Mouse (Mus musculus): ENCODE data around the gene Cmas. TPM values are rescaled to one million over a fixed set of nuclear protein-coding genes. Genes with fewer than 3 reads are reported as not detected.

The Cmas gene
- 154 and 158 TPM in 2 replicates for polyA plus RNA-seq (2015; fragmentation: Nextera tagmentation; extraction: Ambion mirVana)

DNA sequence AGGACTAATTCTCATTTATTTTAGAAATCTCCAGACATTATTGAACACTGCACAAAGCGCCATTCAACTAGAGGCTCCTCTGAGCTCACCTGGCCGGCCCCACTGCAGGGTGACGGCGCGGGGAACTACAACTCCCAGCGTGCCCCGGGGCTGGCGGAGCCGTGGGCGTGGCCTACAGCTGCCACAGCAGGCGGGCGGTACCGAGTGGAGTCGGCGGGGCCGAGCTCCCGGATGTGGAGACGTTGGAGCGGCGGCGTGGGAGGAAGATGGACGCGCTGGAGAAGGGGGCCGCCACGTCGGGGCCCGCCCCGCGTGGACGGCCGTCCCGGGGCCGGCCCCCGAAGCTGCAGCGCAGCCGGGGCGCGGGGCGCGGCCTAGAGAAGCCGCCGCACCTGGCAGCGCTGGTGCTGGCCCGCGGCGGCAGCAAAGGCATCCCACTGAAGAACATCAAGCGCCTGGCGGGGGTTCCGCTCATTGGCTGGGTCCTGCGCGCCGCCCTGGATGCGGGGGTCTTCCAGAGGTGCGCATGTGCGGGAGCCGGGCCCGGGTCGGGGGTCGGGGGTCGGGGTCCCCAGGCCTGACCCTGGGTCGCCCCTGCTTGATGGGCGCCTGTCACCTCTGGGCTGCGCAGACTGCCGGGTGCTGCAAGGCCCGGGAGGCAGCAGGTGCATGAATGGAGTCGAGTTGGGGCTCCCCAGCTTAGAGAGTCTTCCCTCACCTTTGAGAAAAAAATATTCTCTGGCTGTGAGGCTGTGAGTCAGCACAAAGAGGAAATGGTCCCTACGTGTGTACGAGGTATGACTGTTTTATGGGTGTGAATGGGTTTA is at the start of gene Cmas:
Cmas (plus strand) TSS at position 180 of the 827 bp plus-strand sequence.
- DNase-seq (peak; percentile 89), ATAC-seq (ENCODE audit: low read depth) (peak; percentile 90)
- H3K4me2 ChIP-seq = peak within 1 kb of the TSS; percentile 73
- peaks cover 35% of the 10 kb centered on the region for H3K36me3 ChIP-seq
- peak within 1 kb of the TSS; percentile 99 for H3K27ac ChIP-seq
- under 1% methylated on average over 66 of the region's 68 CpGs for WGBS (ENCODE audit: insufficient replicate concordance)
- H3K4me3 ChIP-seq (replicated peaks) = peak within 1 kb of the TSS; percentile 95
- peaks cover 66% of the 10 kb centered on the region for H3K4me1 ChIP-seq (replicated peaks)
- no peaks in the 10 kb centered on the region for H3K27me3 ChIP-seq
- H3K9me3 ChIP-seq (replicated peaks) = no peaks in the 10 kb centered on the region
- H3K9ac ChIP-seq = peak within 1 kb of the TSS; percentile 97

DNA sequence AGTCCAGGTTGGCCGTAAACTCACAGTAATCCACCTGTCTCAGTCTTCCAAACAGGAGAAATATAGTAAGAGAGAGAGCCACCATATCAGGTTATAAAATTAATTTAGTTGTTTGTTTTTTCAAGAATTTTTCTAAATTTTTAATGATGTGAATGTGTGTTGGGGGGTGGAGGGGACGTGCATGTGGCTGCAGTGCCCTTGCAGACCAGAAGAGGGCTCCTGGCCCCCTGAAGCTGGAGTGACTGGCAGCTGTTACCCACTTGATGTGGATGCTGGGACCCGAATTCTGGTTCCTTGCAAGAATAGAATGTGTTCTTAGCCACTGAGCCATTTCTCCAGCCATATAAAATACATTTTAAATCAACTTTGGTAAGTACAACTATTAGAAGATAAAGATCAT is 49.8 kb upstream of the Cmas start:
- Histone ChIP-seq H3K4me3 (replicated peaks) (no peak overlapping the region), H3K9ac (no peak overlapping the region), H3K27me3 (peaks cover 7% of the 10 kb centered on the region), H3K27ac (no peak overlapping the region), H3K4me1 (replicated peaks) (0 out of 2 replicates have a peak, but pooled peaks cover 4% of the 10 kb centered on the region), H3K4me2 (no peak overlapping the region), H3K36me3 (no peaks in the 10 kb centered on the region), H3K9me3 (replicated peaks) (no peaks in the 10 kb centered on the region)
- DNase-seq = no peak
- no peak for ATAC-seq (ENCODE audit: low read depth)
- 57% methylated on average over 3 of the region's 3 CpGs for WGBS (ENCODE audit: insufficient replicate concordance)

- H3K4me2 ChIP-seq = no peak overlapping the region
- no peaks in the 10 kb centered on the region for H3K27me3 ChIP-seq
- no peaks in the 10 kb centered on the region for H3K36me3 ChIP-seq
- ATAC-seq (ENCODE audit: low read depth) (no peak), DNase-seq (no peak)
- no peak overlapping the region for H3K4me3 ChIP-seq (replicated peaks)
- no peaks in the 10 kb centered on the region for H3K4me1 ChIP-seq (replicated peaks)
- no peak overlapping the region for H3K27ac ChIP-seq
- 58% methylated on average over 6 of the region's 6 CpGs for WGBS (ENCODE audit: insufficient replicate concordance)
- H3K9me3 ChIP-seq (replicated peaks) = no peaks in the 10 kb centered on the region
- H3K9ac ChIP-seq = no peak overlapping the region
These were observed 48.1 kb upstream of the Cmas start for GRCm38 (mm10) chr6:142708369-142708768.

- H3K36me3 ChIP-seq = no peaks in the 10 kb centered on the region
- H3K27ac ChIP-seq = peak overlapping the region; percentile 11; the same call in 1 of the 2 replicates
- 62% methylated on average over 6 of the region's 6 CpGs for WGBS (ENCODE audit: insufficient replicate concordance)
- no peak overlapping the region for H3K9ac ChIP-seq
- no peaks in the 10 kb centered on the region for H3K27me3 ChIP-seq
- no peaks in the 10 kb centered on the region for H3K9me3 ChIP-seq (replicated peaks)
- H3K4me3 ChIP-seq (replicated peaks) = no peak overlapping the region
- no peaks in the 10 kb centered on the region for H3K4me1 ChIP-seq (replicated peaks)
- H3K4me2 ChIP-seq = no peak overlapping the region
- DNase-seq (no peak), ATAC-seq (ENCODE audit: low read depth) (no peak)
These were observed 45.8 kb upstream of the Cmas start for GRCm38 (mm10) chr6:142710690-142711089.

- Histone ChIP-seq H3K36me3 (no peaks in the 10 kb centered on the region), H3K4me3 (replicated peaks) (no peak overlapping the region), H3K4me2 (no peak overlapping the region), H3K4me1 (replicated peaks) (no peaks in the 10 kb centered on the region), H3K9me3 (replicated peaks) (no peaks in the 10 kb centered on the region), H3K27ac (no peak overlapping the region), H3K9ac (no peak overlapping the region), H3K27me3 (no peaks in the 10 kb centered on the region)
- no peak for ATAC-seq (ENCODE audit: low read depth)
- 63% methylated on average over 4 of the region's 4 CpGs for WGBS (ENCODE audit: insufficient replicate concordance)
- DNase-seq = no peak
These were observed 45.4 kb upstream of the Cmas start for GRCm38 (mm10) chr6:142711106-142711505.

DNA sequence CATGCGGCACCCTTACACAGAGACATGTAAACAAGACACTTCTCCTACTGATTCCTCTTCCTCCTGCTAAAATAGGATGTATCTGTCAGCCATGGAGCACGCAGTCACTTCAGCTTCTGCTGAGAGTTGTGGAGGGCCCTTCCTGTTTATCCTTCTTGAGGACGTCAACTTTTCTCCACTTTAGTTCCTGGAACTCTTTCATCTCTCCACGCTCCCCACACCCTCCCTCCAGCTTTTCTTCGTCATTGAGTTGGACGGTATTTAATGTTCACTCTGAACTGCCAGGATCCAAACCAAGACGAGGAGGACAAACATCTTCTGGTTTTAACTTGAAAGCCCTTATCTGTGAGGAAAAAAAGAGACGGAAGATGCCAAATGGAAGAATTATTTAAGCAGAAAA is 41.5 kb upstream of the Cmas start:
- Histone ChIP-seq H3K27ac (no peak overlapping the region), H3K9ac (no peak overlapping the region), H3K36me3 (no peaks in the 10 kb centered on the region), H3K27me3 (no peaks in the 10 kb centered on the region), H3K4me1 (replicated peaks) (no peaks in the 10 kb centered on the region), H3K4me2 (no peak overlapping the region), H3K4me3 (replicated peaks) (no peak overlapping the region), H3K9me3 (replicated peaks) (no peaks in the 10 kb centered on the region)
- whole genome bisulfite sequencing (ENCODE audit: insufficient replicate concordance) = 53% methylated on average over 8 of the region's 8 CpGs
- ATAC-seq (ENCODE audit: low read depth) (no peak), DNase-seq (no peak)

DNA sequence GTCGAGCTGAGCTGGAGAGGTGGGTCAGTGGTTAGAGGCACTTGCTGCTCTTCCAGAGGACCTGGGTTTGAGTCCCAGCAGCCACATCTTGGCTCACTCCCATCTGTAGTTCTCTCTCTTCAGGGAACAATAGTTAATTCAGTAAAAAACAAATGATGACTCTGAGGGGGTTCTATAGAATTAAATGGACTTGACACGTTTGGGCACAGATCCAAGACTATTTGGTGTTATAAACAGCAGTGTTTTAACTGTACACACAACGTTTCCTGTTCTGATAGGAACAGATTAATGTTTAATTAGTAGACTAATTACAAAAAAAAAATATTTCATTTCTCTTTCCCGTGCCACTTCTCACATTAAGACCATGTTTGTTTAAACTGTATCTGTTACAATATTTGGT is 39.3 kb upstream of the Cmas start:
- Histone ChIP-seq H3K36me3 (no peaks in the 10 kb centered on the region), H3K9me3 (replicated peaks) (no peaks in the 10 kb centered on the region), H3K4me2 (no peak overlapping the region), H3K27me3 (no peaks in the 10 kb centered on the region), H3K4me1 (replicated peaks) (no peaks in the 10 kb centered on the region), H3K4me3 (replicated peaks) (no peak overlapping the region), H3K27ac (no peak overlapping the region), H3K9ac (no peak overlapping the region)
- DNase-seq = no peak
- ATAC-seq (ENCODE audit: low read depth) = no peak
- WGBS (ENCODE audit: insufficient replicate concordance) = 51% methylated on average over 4 of the region's 4 CpGs

DNA sequence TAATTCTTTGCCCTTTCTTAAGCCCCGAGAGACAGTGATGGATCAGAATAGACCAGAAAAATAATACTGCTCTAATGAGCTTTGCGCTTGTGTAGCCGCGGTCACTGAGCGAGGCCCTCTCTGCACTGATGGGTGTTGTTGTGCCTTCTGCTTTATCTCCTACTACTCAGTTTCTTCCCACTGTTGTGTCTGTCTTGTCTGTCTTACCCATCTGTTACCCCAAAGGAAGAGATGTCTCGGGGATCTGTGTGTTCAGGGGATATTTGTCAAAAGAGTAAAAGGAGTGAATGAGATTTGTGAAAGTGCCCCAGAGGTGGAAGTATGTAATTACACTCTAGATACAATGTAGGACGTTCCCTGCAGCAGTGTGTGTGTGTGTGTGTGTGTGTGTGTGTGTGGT is 38.3 kb upstream of the Cmas start:
- Histone ChIP-seq H3K4me3 (replicated peaks) (no peak overlapping the region), H3K9me3 (replicated peaks) (no peaks in the 10 kb centered on the region), H3K4me2 (no peak overlapping the region), H3K27ac (no peak overlapping the region), H3K4me1 (replicated peaks) (no peaks in the 10 kb centered on the region), H3K36me3 (no peaks in the 10 kb centered on the region), H3K9ac (no peak overlapping the region), H3K27me3 (no peaks in the 10 kb centered on the region)
- ATAC-seq (ENCODE audit: low read depth) (no peak), DNase-seq (no peak)
- WGBS (ENCODE audit: insufficient replicate concordance) = 66% methylated on average over 7 of the region's 7 CpGs

- H3K9ac ChIP-seq = no peak overlapping the region
These were observed 35.8 kb upstream of the Cmas start for GRCm38 (mm10) chr6:142720641-142721040.

DNA sequence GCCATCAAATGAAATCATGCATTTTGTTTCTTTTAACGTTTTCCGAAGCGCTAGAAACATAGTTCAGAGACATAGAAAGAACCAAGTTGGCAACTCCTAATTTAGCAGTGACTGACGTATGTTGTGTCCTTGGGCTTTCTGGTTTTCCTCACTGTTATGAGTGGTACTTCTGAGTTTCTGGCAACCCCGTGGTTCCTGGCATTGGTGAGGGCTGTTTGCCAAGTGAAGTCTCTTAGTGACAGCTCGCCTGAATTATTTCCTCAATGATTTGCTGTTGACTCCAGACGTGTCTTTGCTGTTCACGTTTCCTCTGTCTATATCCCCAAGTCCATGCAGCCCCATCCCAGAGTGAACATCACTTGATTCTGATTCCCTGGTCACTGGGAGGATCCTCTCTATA is 34.8 kb upstream of the Cmas start:
- no peak overlapping the region for H3K9ac ChIP-seq
- DNase-seq (no peak), ATAC-seq (ENCODE audit: low read depth) (no peak)
- no peak overlapping the region for H3K4me2 ChIP-seq
- H3K36me3 ChIP-seq = no peaks in the 10 kb centered on the region
- WGBS (ENCODE audit: insufficient replicate concordance) = 72% methylated on average over 8 of the region's 8 CpGs
- H3K9me3 ChIP-seq (replicated peaks) = no peaks in the 10 kb centered on the region
- no peak overlapping the region for H3K4me3 ChIP-seq (replicated peaks)
- H3K27me3 ChIP-seq = no peaks in the 10 kb centered on the region
- H3K27ac ChIP-seq = no peak overlapping the region
- H3K4me1 ChIP-seq (replicated peaks) = no peaks in the 10 kb centered on the region

More at GRCm38 (mm10) chr6:142720641-142721040, 35.8 kb upstream of the Cmas start:
- ATAC-seq (ENCODE audit: low read depth) (no peak), DNase-seq (no peak)
- H3K4me2 ChIP-seq = no peak overlapping the region
- no peaks in the 10 kb centered on the region for H3K36me3 ChIP-seq
- no peaks in the 10 kb centered on the region for H3K27me3 ChIP-seq
- 60% methylated on average over 6 of the region's 6 CpGs for WGBS (ENCODE audit: insufficient replicate concordance)
- no peak overlapping the region for H3K4me3 ChIP-seq (replicated peaks)
- H3K27ac ChIP-seq = no peak overlapping the region
- no peaks in the 10 kb centered on the region for H3K4me1 ChIP-seq (replicated peaks)
- no peaks in the 10 kb centered on the region for H3K9me3 ChIP-seq (replicated peaks)

GRCm38 (mm10) chr6:142726032-142726431 is 30.5 kb upstream of the Cmas start:
- ATAC-seq (ENCODE audit: low read depth) (no peak), DNase-seq (no peak)
- 63% methylated on average over 4 of the region's 4 CpGs for WGBS (ENCODE audit: insufficient replicate concordance)

More at GRCm38 (mm10) chr6:142726032-142726431, 30.5 kb upstream of the Cmas start:
- H3K36me3 ChIP-seq = no peaks in the 10 kb centered on the region
- no peak overlapping the region for H3K9ac ChIP-seq
- no peaks in the 10 kb centered on the region for H3K4me1 ChIP-seq (replicated peaks)
- H3K9me3 ChIP-seq (replicated peaks) = no peaks in the 10 kb centered on the region
- H3K4me2 ChIP-seq = no peak overlapping the region
- H3K27me3 ChIP-seq = no peaks in the 10 kb centered on the region
- no peak overlapping the region for H3K4me3 ChIP-seq (replicated peaks)
- no peak overlapping the region for H3K27ac ChIP-seq

Data from liver, embryonic 13.5 days (tissue).